Mouse (Mus musculus) small intestine, adult 2 months (tissue): ENCODE measurements around the gene Rbms2. TPM values are rescaled to one million over a fixed set of nuclear protein-coding genes. Genes with fewer than 3 reads are reported as not detected.

ENCODE experiments used
- H3K27ac ChIP-seq: fragments of 200-500 bp; 2 replicates; pipeline ENCODE4 v1.5.1; 2012; ENCODE audit warnings: low read depth, low read length, control low read depth, inconsistent platforms; ENCODE audit not compliant: insufficient read depth
- H3K27me3 ChIP-seq: fragments of 200-500 bp; 2 replicates; pipeline ENCODE4 v1.6.1; 2012; ENCODE audit warnings: mild to moderate bottlenecking, moderate library complexity, low read length, inconsistent platforms; ENCODE audit not compliant: control insufficient read depth, insufficient read depth
- H3K36me3 ChIP-seq: fragments of 200-500 bp; 2 replicates; pipeline ENCODE4 v1.6.1; 2012; ENCODE audit warnings: mild to moderate bottlenecking, low read length, control low read depth, inconsistent platforms; ENCODE audit not compliant: control insufficient read depth, insufficient read depth
- H3K4me1 ChIP-seq: fragments of 200-500 bp; 2 replicates; pipeline ENCODE4 v1.6.1; 2012; ENCODE audit warnings: low read length, inconsistent platforms, mixed read lengths; ENCODE audit not compliant: control insufficient read depth, insufficient read depth, insufficient read length
- H3K4me3 ChIP-seq: fragments of 200-500 bp; 2 replicates; pipeline ENCODE4 v1.5.1; 2012; ENCODE audit warnings: low read depth, mild to moderate bottlenecking, control low read depth, inconsistent platforms, low read length, moderate library complexity
- CTCF ChIP-seq: fragments of 200-500 bp; IDR thresholded peaks from 2 replicates; pipeline ENCODE4 v1.5.1; 2012; ENCODE audit warnings: low read depth, mild to moderate bottlenecking, control low read depth, inconsistent platforms, low read length, moderate library complexity, mixed read lengths; ENCODE audit not compliant: insufficient replicate concordance, insufficient read length; ENCODE audit errors: extremely low read depth
- POLR2A ChIP-seq: fragments of 200-500 bp; IDR thresholded peaks from 2 replicates; pipeline ENCODE4 v1.6.1; 2012; ENCODE audit warnings: low read depth, mild to moderate bottlenecking, control low read depth, inconsistent platforms, low read length, moderate library complexity
- WGBS: fragments of 180-500 bp; shearing (Covaris S2); methylation state at CpG from one replicate; pipeline ENCODE4 v1.1.7; 2018; 5-methylcytosine and 5-hydroxymethylcytosine counted together
- polyA plus RNA-seq: library from polyadenylated mRNA; depleted of rRNA; stranded (reverse); fragments of >200 nt; gene quantifications from 2 replicates; pipeline ENCODE4 v1.2.3, GENCODE M21; 2012

Rbms2 gene
- polyA plus RNA-seq, 1 experiment: 34.9 TPM

DNA sequence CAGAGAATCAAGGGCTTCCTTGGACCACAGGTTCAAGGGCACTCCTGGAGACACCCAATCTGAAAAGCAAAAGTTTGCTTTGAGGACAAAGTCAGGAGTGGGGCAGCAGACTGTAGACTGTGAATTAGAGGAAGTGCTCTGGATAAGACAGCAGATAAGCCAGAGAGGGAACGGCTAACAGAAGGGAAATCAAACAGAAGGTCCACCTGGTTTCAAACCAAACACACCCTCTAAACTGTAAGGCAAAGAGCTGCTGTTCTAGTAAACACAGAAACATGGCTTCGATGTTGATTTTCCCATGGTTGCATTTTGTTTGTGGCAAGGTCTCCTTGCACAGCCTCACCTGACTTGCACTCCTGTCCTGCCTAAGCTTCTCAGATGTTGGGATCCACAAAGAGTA, 11.4 kb upstream of the Rbms2 start:
- Histone ChIP-seq H3K36me3 (no peaks in the 10 kb centered on the region), H3K27ac (peak overlapping the region; percentile 59; the same call in 1 of the 2 replicates), H3K4me3 (no peak overlapping the region), H3K27me3 (0 out of 2 replicates have a peak, but pooled peaks cover 7% of the 10 kb centered on the region), H3K4me1 (0 out of 2 replicates have a peak, but pooled peaks cover 6% of the 10 kb centered on the region)
- WGBS: 21% methylated on average over 2 of the region's 2 CpGs
- TF ChIP-seq CTCF (no peak), POLR2A (no peak)

GRCm38 (mm10) chr10:128188242-128188877, 8.3 kb upstream of the Rbms2 start:
- Histone ChIP-seq H3K27me3 (no peaks in the 10 kb centered on the region), H3K36me3 (no peaks in the 10 kb centered on the region), H3K4me3 (no peak overlapping the region), H3K4me1 (0 out of 2 replicates have a peak, but pooled peaks cover 2% of the 10 kb centered on the region), H3K27ac (no peak overlapping the region)
- 53% methylated on average over 2 of the region's 2 CpGs for WGBS
- TF ChIP-seq CTCF (no peak), POLR2A (no peak)

GRCm38 (mm10) chr10:128187181-128187605, 7.1 kb upstream of the Rbms2 start:
- Histone ChIP-seq H3K4me1 (0 out of 2 replicates have a peak, but pooled peaks cover 2% of the 10 kb centered on the region), H3K36me3 (no peaks in the 10 kb centered on the region), H3K4me3 (no peak overlapping the region), H3K27me3 (no peaks in the 10 kb centered on the region), H3K27ac (no peak overlapping the region)
- WGBS: 71% methylated on average over 5 of the region's 5 CpGs
- no peak for TF ChIP-seq CTCF
- TF ChIP-seq POLR2A: no peak

DNA sequence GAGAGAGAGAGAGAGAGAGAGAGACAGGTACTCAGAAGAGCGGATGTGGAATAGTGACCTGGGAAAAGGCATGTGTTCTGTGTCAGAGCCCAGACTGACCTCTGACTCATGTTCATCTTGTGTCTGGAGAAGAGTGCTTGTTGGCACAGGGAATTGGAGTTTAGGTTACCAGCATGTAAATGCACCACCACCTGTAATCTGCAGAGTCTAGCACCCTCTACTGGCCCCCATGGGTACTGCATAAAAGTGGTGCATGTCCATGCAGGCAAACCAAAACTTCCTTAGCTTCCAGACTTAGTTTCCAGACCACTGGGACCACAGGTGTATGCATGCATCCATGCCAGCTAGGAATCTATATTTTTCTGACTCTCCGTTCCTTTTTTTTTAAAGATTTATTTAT, 5.9 kb upstream of the Rbms2 start:
- H3K4me1 ChIP-seq: no peaks in the 10 kb centered on the region
- H3K36me3 ChIP-seq: no peaks in the 10 kb centered on the region
- H3K27ac ChIP-seq: no peak overlapping the region
- H3K4me3 ChIP-seq: no peak overlapping the region
- no peak for TF ChIP-seq POLR2A
- peak; percentile 81; the same call in 1 of the 2 replicates for TF ChIP-seq CTCF
- H3K27me3 ChIP-seq: no peaks in the 10 kb centered on the region
- 35% methylated on average over 2 of the region's 2 CpGs for WGBS

GRCm38 (mm10) chr10:128185277-128185940, 5.3 kb upstream of the Rbms2 start:
- Histone ChIP-seq H3K27ac (no peak overlapping the region), H3K27me3 (no peaks in the 10 kb centered on the region), H3K4me3 (no peak overlapping the region), H3K36me3 (no peaks in the 10 kb centered on the region), H3K4me1 (no peaks in the 10 kb centered on the region)
- WGBS: 71% methylated on average over 6 of the region's 6 CpGs
- TF ChIP-seq POLR2A (no peak), CTCF (no peak)

- WGBS: 87% methylated on average over 2 of the region's 2 CpGs
- Histone ChIP-seq H3K4me1 (no peaks in the 10 kb centered on the region), H3K27ac (no peak overlapping the region), H3K36me3 (no peaks in the 10 kb centered on the region), H3K27me3 (no peaks in the 10 kb centered on the region), H3K4me3 (no peak overlapping the region)
- no peak for TF ChIP-seq POLR2A
- no peak for TF ChIP-seq CTCF
Observed at GRCm38 (mm10) chr10:128184296-128184695, 4.2 kb upstream of the Rbms2 start.

DNA sequence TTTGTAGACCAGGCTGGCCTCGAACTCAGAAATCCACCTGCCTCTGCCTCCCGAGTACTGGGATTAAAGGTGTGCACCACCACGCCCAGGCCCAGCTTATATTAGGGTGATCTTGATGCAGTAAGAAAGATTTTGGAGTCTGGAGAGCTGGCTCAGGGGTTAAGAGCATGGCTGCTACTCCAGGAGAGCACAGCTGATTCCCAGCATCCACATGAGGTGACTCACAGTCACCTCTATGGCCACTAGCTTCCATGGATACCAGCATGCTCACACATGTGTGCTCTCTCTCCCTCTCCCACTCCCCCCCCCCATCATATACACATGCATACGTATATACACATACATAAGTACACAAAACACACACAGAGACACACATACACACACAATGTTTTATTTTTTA, 2.8 kb downstream of the Rbms2 start:
- Histone ChIP-seq H3K4me1 (peaks cover 3% of the 10 kb centered on the region; the same call in 1 of the 2 replicates), H3K27ac (no peak overlapping the region), H3K27me3 (no peaks in the 10 kb centered on the region), H3K36me3 (no peaks in the 10 kb centered on the region), H3K4me3 (no peak overlapping the region)
- TF ChIP-seq CTCF (no peak), POLR2A (no peak)
- WGBS: 80% methylated on average over 4 of the region's 4 CpGs
